Mouse (Mus musculus) stomach, postnatal 0 days (tissue): ENCODE measurements around the gene Nppa. TPM values are rescaled to one million over a fixed set of nuclear protein-coding genes. Genes with fewer than 3 reads are reported as not detected.
"Not testable (repeated sequence)": the region's sequence is repeated elsewhere in the genome, so short reads cannot be mapped to it uniquely, and the experiment has no call there.

Experiments used
- ATAC-seq: fragments of 200-750 bp; cut with Nextera tagmentation; 2 replicates; pipeline ENCODE4 v1.8.0; 2017; ENCODE audit not compliant: low FRiP score, low TSS enrichment
- DNase-seq: peaks from one replicate; pipeline ENCODE4 v3.0.0-alpha.2; 2016; ENCODE audit warnings: low spot score
- H3K27ac ChIP-seq: fragments of 300-500 bp; sonication (generic); replicated peaks from 2 replicates; pipeline ENCODE4 v1.5.1; 2014; ENCODE audit warnings: mild to moderate bottlenecking, control low read depth
- H3K27me3 ChIP-seq: fragments of 300-500 bp; sonication (generic); 2 replicates; pipeline ENCODE4 v1.6.1; 2014; ENCODE audit warnings: low read length; ENCODE audit not compliant: control insufficient read depth, insufficient read depth
- H3K36me3 ChIP-seq: fragments of 300-500 bp; sonication (generic); 2 replicates; pipeline ENCODE4 v1.6.1; 2014; ENCODE audit warnings: low read length, mixed read lengths; ENCODE audit not compliant: control insufficient read depth, insufficient read depth
- H3K4me1 ChIP-seq: fragments of 300-500 bp; sonication (generic); replicated peaks from 2 replicates; pipeline ENCODE4 v1.6.1; 2014; ENCODE audit warnings: antibody characterized with exemption; ENCODE audit not compliant: control insufficient read depth, insufficient read depth
- H3K4me2 ChIP-seq: fragments of 300-500 bp; sonication (generic); replicated peaks from 2 replicates; pipeline ENCODE4 v1.6.1; 2014; ENCODE audit warnings: low read depth, mild to moderate bottlenecking, control low read depth, moderate library complexity
- H3K4me3 ChIP-seq: fragments of 300-500 bp; sonication (generic); 2 replicates; pipeline ENCODE4 v1.5.1; 2014; ENCODE audit warnings: low read depth, low read length, control low read depth
- H3K9ac ChIP-seq: fragments of 300-500 bp; sonication (generic); 2 replicates; pipeline ENCODE4 v1.6.1; 2014; ENCODE audit warnings: mild to moderate bottlenecking, low read length, control low read depth, mixed read lengths
- H3K9me3 ChIP-seq: fragments of 300-500 bp; sonication (generic); 2 replicates; pipeline ENCODE4 v1.6.1; 2016; ENCODE audit warnings: low read length; ENCODE audit not compliant: control insufficient read depth
- CTCF ChIP-seq: IDR thresholded peaks from 2 replicates; pipeline ENCODE4 v1.5.1; 2016; ENCODE audit warnings: antibody characterized with exemption, low read depth, mild to moderate bottlenecking, moderate library complexity
- EP300 ChIP-seq: optimal IDR thresholded peaks from 2 replicates; pipeline ENCODE3; 2016; ENCODE audit warnings: antibody characterized with exemption
- WGBS: fragments of 180-500 bp; shearing (Covaris S2); extraction: QIAGEN DNeasy Blood & Tissue Kit; methylation state at CpG from one replicate; pipeline ENCODE4 v1.1.7; 2014; 5-methylcytosine and 5-hydroxymethylcytosine counted together
- polyA plus RNA-seq: library from polyadenylated mRNA; unstranded; fragments of >200 nt; fragmentation: Nextera tagmentation; extraction: Ambion mirVana; gene quantifications from 2 replicates; pipeline ENCODE4 v1.2.1, GENCODE M21; 2015

Gene Nppa
- polyA plus RNA-seq, 1 experiment from 2014 or later: 0.74 TPM

DNA sequence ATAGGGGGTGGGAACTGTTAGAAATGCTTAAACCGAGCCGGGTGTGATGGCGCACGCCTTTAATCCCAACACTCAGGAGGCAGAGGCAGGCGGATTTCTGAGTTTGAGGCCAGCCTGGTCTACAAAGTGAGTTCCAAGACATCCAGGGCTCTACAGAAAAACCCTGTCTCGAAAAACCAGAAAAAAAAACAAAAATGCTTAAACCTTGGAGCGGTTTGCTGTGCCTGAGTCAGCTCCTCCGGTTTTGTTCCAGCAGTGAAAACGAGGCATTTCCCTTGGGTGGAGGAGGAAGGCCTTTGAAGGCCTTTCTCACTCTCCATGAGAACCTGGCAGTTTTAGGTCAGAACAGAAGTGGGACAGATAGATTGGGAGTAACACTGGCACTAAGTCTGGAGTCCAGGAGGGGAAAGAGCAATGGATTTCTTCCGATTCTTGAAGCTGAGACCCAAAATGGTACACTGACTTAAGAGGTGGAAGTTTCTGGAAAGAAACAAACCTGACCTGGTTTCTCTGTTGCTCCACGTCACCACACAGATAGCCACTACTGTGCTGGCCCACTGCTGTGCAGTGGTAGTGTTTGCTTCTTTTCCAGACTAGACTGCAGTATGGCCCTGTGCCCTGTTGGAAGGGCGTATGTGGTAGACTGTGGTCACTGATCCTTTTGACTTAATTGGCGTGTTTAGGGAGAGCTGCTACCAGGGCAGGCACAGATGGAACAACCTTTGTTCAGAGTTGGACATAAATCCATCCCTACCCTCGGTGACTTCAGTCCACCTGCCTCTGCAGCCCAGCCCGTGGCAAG, 39.7 kb downstream of the Nppa start:
- ATAC-seq: no peak
- 53% methylated on average over 15 of the region's 15 CpGs for WGBS
- no peaks in the 10 kb centered on the region for H3K27me3 ChIP-seq
- peak overlapping the region; percentile 82 for H3K27ac ChIP-seq
- peaks cover 9% of the 10 kb centered on the region for H3K36me3 ChIP-seq
- no peaks in the 10 kb centered on the region for H3K9me3 ChIP-seq
- TF ChIP-seq EP300 (no peak), CTCF (no peak)
- peak; percentile 26 for DNase-seq
- peak overlapping the region; percentile 76; the same call in 1 of the 2 replicates for H3K4me3 ChIP-seq
- H3K4me2 ChIP-seq: peak overlapping the region; percentile 95
- H3K9ac ChIP-seq: 0 out of 2 replicates have a peak overlapping the region, but pooled peaks have one; percentile 1
- H3K4me1 ChIP-seq: peaks cover 7% of the 10 kb centered on the region

DNA sequence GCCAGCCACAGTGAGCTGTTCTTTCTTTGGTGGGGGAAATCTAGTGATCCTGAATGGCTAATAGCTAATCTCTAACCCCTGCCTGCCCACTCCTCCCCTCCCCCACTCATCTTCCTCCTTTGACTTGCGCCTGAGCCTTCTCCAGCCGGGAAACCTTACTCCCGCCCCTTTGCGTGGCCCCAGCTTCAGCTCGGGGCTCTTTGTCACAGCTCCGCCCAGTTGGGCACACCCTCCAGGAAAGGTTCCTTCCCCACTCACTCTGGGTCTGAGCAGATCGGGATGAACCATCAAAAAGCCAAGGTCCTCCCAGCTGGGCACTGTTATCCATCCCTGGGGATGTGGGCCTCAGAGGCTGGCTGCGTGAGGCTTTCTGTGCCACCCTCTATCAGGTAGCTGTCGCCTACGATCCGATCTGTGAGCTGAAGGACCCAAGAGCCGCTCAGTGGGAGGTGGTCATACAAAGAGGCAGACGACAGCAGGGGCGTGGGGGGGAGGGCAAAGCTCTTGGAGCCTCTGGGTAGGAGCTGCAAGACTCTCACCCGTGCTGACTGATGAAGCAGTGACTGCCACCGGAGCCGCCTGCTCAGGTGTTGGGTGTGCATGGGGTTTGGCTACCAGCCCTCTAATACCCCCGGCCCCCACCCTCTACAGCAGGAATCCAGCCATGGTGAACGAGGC, 40.5 kb downstream of the Nppa start:
- peak; percentile 41 for ATAC-seq
- WGBS: 1% methylated on average over 19 of the region's 19 CpGs
- Histone ChIP-seq H3K9me3 (no peaks in the 10 kb centered on the region), H3K9ac (peak overlapping the region; percentile 54), H3K27me3 (no peaks in the 10 kb centered on the region), H3K4me2 (peak overlapping the region; percentile 95), H3K27ac (peak overlapping the region; percentile 82), H3K36me3 (peaks cover 9% of the 10 kb centered on the region), H3K4me3 (peak overlapping the region; percentile 40), H3K4me1 (peaks cover 7% of the 10 kb centered on the region)
- peak; percentile 87 for DNase-seq
- TF ChIP-seq CTCF (no peak), EP300 (no peak)

DNA sequence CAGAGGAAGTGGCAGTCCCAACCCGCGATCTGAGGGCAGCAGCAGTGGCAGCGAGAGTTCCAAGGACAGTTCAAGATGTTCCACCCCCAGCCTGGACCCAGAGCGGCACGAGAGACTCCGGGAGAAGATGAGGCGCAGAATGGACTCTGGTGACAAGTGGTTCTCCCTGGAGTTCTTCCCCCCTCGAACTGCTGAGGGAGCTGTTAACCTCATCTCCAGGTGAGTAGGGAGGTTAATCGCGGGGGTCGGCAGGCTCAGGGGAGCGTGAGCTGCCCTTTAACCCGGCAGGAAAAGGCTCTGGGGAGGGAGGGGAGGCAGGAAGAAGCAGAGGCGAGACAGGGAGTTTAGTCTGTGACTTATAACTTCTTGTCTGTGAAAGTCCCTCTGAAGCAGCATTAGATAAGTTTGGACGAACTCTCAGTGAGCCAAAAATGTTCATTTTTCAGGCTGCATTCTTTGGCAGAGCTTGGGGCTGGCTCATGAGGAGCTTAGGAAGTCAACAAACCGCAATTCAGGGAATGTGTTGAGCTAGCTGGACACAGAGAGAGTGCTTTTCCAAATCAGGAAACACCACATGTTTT, 41.2 kb downstream of the Nppa start:
- Histone ChIP-seq H3K36me3 (peaks cover 9% of the 10 kb centered on the region), H3K4me1 (peaks cover 7% of the 10 kb centered on the region), H3K9me3 (no peaks in the 10 kb centered on the region), H3K27ac (peak overlapping the region; percentile 82), H3K9ac (peak overlapping the region; percentile 54), H3K4me2 (peak overlapping the region; percentile 95), H3K4me3 (peak overlapping the region; percentile 40), H3K27me3 (no peaks in the 10 kb centered on the region)
- TF ChIP-seq CTCF (no peak), EP300 (no peak)
- ATAC-seq (no peak), DNase-seq (peak; percentile 30)
- 7% methylated on average over 16 of the region's 16 CpGs for WGBS

DNA sequence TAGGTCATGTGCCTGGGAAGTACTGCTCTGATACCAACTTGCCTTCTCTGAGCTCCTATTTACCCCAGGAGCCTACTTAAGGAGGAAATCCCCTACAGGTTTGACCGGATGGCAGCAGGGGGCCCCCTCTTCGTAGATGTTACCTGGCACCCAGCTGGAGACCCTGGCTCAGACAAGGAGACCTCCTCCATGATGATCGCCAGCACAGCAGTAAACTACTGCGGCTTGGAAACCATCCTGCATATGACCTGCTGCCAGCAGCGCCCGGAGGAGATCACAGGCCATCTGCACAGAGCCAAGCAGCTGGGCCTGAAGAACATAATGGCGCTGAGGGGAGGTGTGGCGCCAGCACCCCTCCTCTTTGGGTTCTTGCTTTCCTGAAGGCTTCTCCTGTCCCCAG, 42.8 kb downstream of the Nppa start:
- not testable (repeated sequence) for H3K4me1 ChIP-seq, DNase-seq, H3K27ac ChIP-seq, H3K9ac ChIP-seq, H3K27me3 ChIP-seq, H3K4me3 ChIP-seq, H3K9me3 ChIP-seq, ATAC-seq, H3K4me2 ChIP-seq
- 83% methylated on average over 6 of the region's 8 CpGs for WGBS
- peaks cover 14% of the 10 kb centered on the region for H3K36me3 ChIP-seq

DNA sequence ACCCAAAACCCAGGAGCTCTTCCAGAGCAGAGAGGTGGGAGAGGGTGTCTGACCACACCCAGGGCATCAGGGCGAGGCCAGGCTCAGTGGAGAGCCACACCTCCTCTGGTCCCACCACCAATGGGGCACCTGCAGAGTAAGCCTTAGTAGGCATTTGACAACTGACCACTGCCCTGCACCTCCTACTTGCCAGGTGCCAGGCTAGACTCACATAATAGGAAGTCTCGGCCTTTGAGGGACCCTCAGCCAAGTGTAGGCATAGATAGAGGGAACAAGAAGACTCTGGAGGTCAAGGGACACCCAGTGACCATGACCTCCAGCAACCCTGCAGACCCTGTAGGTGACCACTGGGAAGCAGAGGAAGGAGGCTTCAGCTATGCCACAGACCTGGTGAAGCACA, 43.6 kb downstream of the Nppa start:
- ATAC-seq (no peak), DNase-seq (no peak)
- Histone ChIP-seq H3K4me2 (no peak overlapping the region), H3K9ac (no peak overlapping the region), H3K4me3 (no peak overlapping the region), H3K36me3 (peaks cover 16% of the 10 kb centered on the region), H3K4me1 (peaks cover 7% of the 10 kb centered on the region), H3K27ac (no peak overlapping the region), H3K9me3 (no peaks in the 10 kb centered on the region), H3K27me3 (no peaks in the 10 kb centered on the region)
- 85% methylated on average over 2 of the region's 2 CpGs for WGBS
- TF ChIP-seq EP300 (no peak), CTCF (no peak)
